Mouse (Mus musculus): ENCODE data around the gene Krtcap2. TPM values are rescaled to one million over a fixed set of nuclear protein-coding genes. Genes with fewer than 3 reads are reported as not detected.

Gene Krtcap2
- polyA plus RNA-seq, 1 experiment from 2014 or later, result 216 TPM

DNA sequence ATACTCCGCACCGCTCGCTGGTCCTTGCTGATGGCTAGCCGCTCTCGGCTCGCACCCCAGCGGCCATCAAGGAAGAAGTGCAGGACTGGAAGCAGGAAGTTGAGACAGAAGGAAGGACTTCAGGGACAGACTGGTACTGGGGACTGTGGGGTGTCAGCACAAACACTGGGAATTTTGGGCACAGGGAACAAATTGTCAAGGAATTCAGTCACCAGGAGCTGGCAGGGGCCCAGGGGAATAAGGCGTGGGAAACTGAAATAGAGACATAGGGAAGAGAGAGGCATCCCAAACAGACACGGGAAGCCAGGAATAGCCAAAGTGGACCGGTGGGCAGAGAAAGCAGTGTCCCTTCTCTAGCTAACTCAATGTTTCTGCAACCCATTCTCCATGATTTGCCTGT lies 9.2 kb upstream of the Krtcap2 start:
- Histone ChIP-seq H3K9ac (no peak overlapping the region), H3K27me3 (replicated peaks) (peaks cover 46% of the 10 kb centered on the region), H3K4me2 (no peak overlapping the region), H3K36me3 (no peaks in the 10 kb centered on the region), H3K4me3 (no peak overlapping the region), H3K9me3 (no peaks in the 10 kb centered on the region), H3K27ac (replicated peaks) (no peak overlapping the region), H3K4me1 (peaks cover 17% of the 10 kb centered on the region)
- WGBS, result 79% methylated on average over 10 of the region's 10 CpGs
- ATAC-seq (ENCODE audit: extremely low read depth, insufficient number of reproducible peaks, low FRiP score, low TSS enrichment), result no peak

DNA sequence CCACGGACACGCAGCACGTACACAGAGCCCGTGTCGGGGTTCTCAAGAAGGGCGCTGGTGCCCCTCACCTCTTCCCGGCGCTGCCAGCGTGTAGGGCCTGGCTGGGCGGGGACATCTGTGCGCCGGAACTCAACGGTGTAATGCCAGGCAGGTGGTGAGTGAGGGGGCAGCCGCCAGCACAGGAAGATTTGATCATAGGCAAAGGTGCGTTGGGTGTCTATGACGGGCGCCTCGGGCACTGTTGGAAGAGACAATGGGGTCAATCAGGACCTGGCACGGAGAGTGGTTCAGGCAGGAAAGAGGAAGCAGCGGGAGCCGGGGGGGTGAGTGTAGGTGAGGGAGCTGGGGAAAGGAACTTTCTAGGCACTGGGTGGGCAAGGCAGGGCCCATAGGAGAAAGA lies 8.1 kb upstream of the Krtcap2 start:
- Histone ChIP-seq H3K27me3 (replicated peaks) (peaks cover 38% of the 10 kb centered on the region), H3K4me3 (no peak overlapping the region), H3K9me3 (no peaks in the 10 kb centered on the region), H3K4me2 (no peak overlapping the region), H3K27ac (replicated peaks) (no peak overlapping the region), H3K36me3 (no peaks in the 10 kb centered on the region), H3K9ac (no peak overlapping the region), H3K4me1 (peaks cover 16% of the 10 kb centered on the region)
- no peak for ATAC-seq (ENCODE audit: extremely low read depth, insufficient number of reproducible peaks, low FRiP score, low TSS enrichment)
- WGBS, result 86% methylated on average over 21 of the region's 21 CpGs

DNA sequence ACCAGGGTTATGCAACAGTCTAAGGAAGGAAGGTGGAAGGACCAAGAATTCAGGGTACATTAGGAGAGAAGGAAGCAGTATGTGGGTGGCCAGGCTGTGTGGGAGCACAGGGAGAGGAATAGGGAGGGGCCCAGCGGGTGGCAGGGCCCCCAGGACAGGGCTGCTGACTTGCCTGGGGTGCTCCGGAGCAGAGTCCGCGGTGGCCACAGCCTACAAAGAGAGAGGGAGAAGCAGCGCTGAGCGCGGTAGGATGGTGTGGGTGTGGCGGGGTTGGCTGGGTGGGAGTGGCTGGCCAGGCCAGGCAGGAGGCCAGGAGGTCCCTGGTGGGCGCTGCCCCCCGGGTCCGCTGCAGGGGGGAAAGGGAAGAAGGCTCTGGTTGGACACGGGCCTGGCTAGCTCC lies 7.3 kb upstream of the Krtcap2 start:
- Histone ChIP-seq H3K9ac (0 out of 2 replicates have a peak overlapping the region, but pooled peaks have one; percentile 24), H3K36me3 (no peaks in the 10 kb centered on the region), H3K27ac (replicated peaks) (no peak overlapping the region), H3K4me1 (peaks cover 10% of the 10 kb centered on the region), H3K4me2 (no peak overlapping the region), H3K4me3 (no peak overlapping the region), H3K27me3 (replicated peaks) (peaks cover 45% of the 10 kb centered on the region), H3K9me3 (no peaks in the 10 kb centered on the region)
- WGBS, result 45% methylated on average over 11 of the region's 12 CpGs
- ATAC-seq (ENCODE audit: extremely low read depth, insufficient number of reproducible peaks, low FRiP score, low TSS enrichment), result no peak

- Histone ChIP-seq H3K9me3 (no peaks in the 10 kb centered on the region), H3K27ac (replicated peaks) (no peak overlapping the region), H3K4me2 (no peak overlapping the region), H3K9ac (no peak overlapping the region), H3K27me3 (replicated peaks) (peaks cover 49% of the 10 kb centered on the region), H3K4me3 (no peak overlapping the region), H3K36me3 (peaks cover 1% of the 10 kb centered on the region; the same call in 1 of the 2 replicates), H3K4me1 (peaks cover 35% of the 10 kb centered on the region)
- no peak for ATAC-seq (ENCODE audit: extremely low read depth, insufficient number of reproducible peaks, low FRiP score, low TSS enrichment)
- 65% methylated on average over 9 of the region's 9 CpGs for WGBS
Measured at GRCm38 (mm10) chr3:89242331-89242895, 3.4 kb upstream of the Krtcap2 start.

DNA sequence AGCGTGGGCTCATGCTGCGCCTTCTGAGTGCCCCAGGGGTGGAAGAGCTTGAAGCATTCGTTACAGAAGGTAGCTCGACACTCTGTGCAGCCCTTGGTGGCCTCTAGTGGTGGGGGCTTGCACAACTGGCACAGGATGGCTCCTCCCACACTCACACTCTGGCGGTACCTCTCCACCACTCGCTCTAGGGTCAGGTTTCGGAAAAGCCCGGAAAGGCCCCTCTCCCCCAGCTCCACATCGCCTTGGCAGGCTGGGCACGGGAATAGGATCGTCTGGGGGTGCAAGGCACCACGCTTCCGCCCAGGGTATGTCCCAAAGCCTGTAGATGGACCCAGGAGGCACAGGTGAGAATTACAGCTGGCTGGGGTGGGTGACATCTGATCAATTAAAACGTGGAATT lies 2.2 kb upstream of the Krtcap2 start:
- Histone ChIP-seq H3K4me1 (peaks cover 38% of the 10 kb centered on the region), H3K4me2 (peak overlapping the region; percentile 91), H3K27ac (replicated peaks) (no peak overlapping the region), H3K9me3 (no peaks in the 10 kb centered on the region), H3K9ac (peak overlapping the region; percentile 57; the same call in 1 of the 2 replicates), H3K27me3 (replicated peaks) (peaks cover 39% of the 10 kb centered on the region), H3K4me3 (0 out of 2 replicates have a peak overlapping the region, but pooled peaks have one; percentile 3), H3K36me3 (peaks cover 13% of the 10 kb centered on the region)
- WGBS, result 13% methylated on average over 14 of the region's 14 CpGs
- ATAC-seq (ENCODE audit: extremely low read depth, insufficient number of reproducible peaks, low FRiP score, low TSS enrichment), result no peak

DNA sequence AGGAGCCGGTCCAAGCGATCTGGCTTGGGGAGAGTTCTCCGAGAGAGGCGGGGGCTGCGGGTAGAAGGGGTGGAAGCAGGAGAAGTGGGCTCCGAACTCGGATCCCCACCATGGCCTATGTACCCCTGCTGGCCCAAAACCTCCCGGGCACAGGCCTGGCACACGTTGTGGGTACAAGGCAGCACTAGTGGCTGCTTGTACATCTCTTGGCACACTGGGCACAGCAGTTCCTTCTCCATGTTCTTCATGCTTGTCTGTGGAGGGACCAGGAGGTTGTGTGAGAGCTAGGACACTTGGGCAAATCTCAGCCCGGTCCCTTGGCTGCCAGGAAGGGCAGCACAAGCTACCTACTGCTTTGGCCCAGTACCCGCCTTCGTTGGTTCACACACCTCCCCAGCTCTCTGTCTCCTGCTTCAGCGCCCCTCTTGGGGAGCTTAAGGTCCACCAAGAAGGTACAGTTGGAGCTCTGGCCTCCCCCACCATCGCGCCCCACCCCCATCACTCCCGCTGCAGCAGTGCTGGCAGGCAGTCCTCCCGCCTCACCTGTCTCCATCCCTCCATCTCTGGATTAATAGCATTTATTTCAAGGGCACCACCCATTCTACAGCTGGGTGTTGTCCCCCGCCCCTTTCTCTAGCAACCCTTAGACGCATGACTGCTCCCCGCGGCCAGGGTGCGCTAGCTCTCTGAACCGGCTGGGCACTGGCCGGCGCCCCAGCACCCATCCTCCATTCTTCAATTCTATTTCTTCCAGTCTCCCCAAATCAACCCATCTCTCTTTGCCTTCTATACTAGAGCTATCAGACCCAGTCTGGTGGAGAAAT lies 1.4 kb upstream of the Krtcap2 start:
- Histone ChIP-seq H3K9me3 (no peaks in the 10 kb centered on the region), H3K4me1 (peaks cover 38% of the 10 kb centered on the region), H3K27me3 (replicated peaks) (peaks cover 32% of the 10 kb centered on the region), H3K27ac (replicated peaks) (no peak overlapping the region), H3K36me3 (peaks cover 21% of the 10 kb centered on the region), H3K9ac (peak overlapping the region; percentile 63), H3K4me2 (peak overlapping the region; percentile 91), H3K4me3 (peak overlapping the region; percentile 78)
- no peak for ATAC-seq (ENCODE audit: extremely low read depth, insufficient number of reproducible peaks, low FRiP score, low TSS enrichment)
- WGBS, result 16% methylated on average over 25 of the region's 25 CpGs

GRCm38 (mm10) chr3:89244982-89245687 lies 631 bp upstream of the Krtcap2 start:
- WGBS, result 2% methylated on average over 20 of the region's 26 CpGs
- H3K27ac ChIP-seq (replicated peaks), result no peak overlapping the region
- ATAC-seq (ENCODE audit: extremely low read depth, insufficient number of reproducible peaks, low FRiP score, low TSS enrichment), result no peak
- H3K4me2 ChIP-seq, result peak overlapping the region; percentile 91
- peak overlapping the region; percentile 78 for H3K4me3 ChIP-seq
- peaks cover 38% of the 10 kb centered on the region for H3K4me1 ChIP-seq
- no peaks in the 10 kb centered on the region for H3K9me3 ChIP-seq
- H3K36me3 ChIP-seq, result peaks cover 27% of the 10 kb centered on the region
- peaks cover 30% of the 10 kb centered on the region for H3K27me3 ChIP-seq (replicated peaks)
- H3K9ac ChIP-seq, result peak overlapping the region; percentile 63

DNA sequence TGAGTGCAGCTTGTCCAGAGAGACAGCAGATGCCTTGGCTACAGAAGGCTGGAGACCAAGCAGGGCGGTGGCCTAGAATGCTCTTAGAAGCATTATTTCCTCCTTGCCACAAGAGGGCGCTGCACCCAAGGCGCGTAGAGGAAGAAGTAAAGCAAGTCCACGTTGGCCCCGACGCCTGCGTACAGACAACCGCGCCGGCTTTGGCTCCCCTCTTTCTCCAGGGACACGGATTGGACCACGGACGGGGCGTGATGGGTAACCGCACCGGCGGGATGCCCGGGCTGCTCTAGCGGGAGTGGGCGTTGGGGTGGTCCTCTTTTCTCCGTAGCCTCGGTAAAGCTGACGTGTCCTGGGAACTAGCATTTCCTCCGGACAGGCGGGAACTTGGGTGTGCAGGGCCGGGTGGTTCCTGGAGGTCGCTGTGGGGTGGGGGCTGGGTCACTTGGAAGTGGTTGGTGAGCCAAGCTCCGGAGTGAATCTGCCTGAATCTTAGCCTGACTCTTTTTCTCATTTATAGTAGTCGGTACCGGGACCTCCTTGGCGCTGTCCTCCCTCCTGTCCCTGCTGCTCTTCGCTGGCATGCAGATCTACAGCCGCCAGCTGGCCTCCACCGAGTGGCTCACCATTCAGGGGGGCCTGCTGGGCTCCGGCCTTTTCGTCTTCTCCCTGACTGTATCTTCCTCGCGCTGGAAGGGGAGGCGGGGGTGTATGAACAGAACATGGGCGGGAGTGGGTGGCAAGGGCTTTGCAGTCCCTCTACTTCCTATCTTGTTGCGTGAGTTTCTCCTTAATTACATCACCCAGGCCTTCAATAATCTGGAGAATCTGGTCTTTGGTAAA lies 715 bp downstream of the Krtcap2 start, which contains the start of gene Trim46:
Gene Trim46, minus strand, starts transcription at position 49 of the 840 bp plus-strand sequence.
- H3K4me1 ChIP-seq, result peaks cover 48% of the 10 kb centered on the region
- H3K4me2 ChIP-seq, result peak within 1 kb of the TSS; percentile 91
- ATAC-seq (ENCODE audit: extremely low read depth, insufficient number of reproducible peaks, low FRiP score, low TSS enrichment), result peak; percentile 56
- H3K27ac ChIP-seq (replicated peaks), result peak within 1 kb of the TSS; percentile 82
- H3K4me3 ChIP-seq, result peak within 1 kb of the TSS; percentile 78
- peaks cover 30% of the 10 kb centered on the region for H3K27me3 ChIP-seq (replicated peaks)
- peaks cover 27% of the 10 kb centered on the region for H3K36me3 ChIP-seq
- H3K9ac ChIP-seq, result peak within 1 kb of the TSS; percentile 92
- WGBS, result under 1% methylated on average over 42 of the region's 42 CpGs
- no peaks in the 10 kb centered on the region for H3K9me3 ChIP-seq

DNA sequence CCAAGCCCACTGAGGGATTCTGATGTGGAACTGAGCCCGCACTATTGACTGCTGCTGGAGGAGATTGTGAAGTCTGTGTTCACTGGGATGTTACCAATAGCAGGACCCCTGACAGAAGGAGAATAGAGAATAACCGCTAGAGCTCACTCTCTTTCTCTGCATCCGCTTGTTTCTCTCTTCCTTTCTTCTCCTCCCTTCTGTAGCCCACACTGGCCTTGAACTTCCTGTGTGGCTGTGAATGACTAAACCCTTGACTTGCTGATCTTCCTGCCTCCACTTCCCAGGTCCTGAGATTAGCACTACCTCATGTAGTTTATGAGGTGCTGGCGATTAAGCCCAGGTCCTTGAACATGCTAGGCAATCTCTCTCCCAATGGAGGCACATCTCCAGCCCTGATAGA lies 1.7 kb downstream of the Krtcap2 start:
- Histone ChIP-seq H3K27me3 (replicated peaks) (peaks cover 30% of the 10 kb centered on the region), H3K9ac (peak overlapping the region; percentile 92), H3K36me3 (peaks cover 27% of the 10 kb centered on the region), H3K9me3 (no peaks in the 10 kb centered on the region), H3K27ac (replicated peaks) (no peak overlapping the region), H3K4me2 (peak overlapping the region; percentile 91), H3K4me3 (peak overlapping the region; percentile 78), H3K4me1 (peaks cover 57% of the 10 kb centered on the region)
- WGBS, result 86% methylated on average over 4 of the region's 4 CpGs
- ATAC-seq (ENCODE audit: extremely low read depth, insufficient number of reproducible peaks, low FRiP score, low TSS enrichment), result no peak

- peak overlapping the region; percentile 63; the same call in 1 of the 2 replicates for H3K27ac ChIP-seq (replicated peaks)
- peak overlapping the region; percentile 45; the same call in 1 of the 2 replicates for H3K4me2 ChIP-seq
- no peak overlapping the region for H3K9ac ChIP-seq
- H3K27me3 ChIP-seq (replicated peaks), result peaks cover 2% of the 10 kb centered on the region
- no peak overlapping the region for H3K4me3 ChIP-seq
- 15% methylated on average over 7 of the region's 7 CpGs for WGBS
- peaks cover 27% of the 10 kb centered on the region for H3K36me3 ChIP-seq
- no peak for ATAC-seq (ENCODE audit: extremely low read depth, insufficient number of reproducible peaks, low FRiP score, low TSS enrichment)
- no peaks in the 10 kb centered on the region for H3K9me3 ChIP-seq
- peaks cover 36% of the 10 kb centered on the region for H3K4me1 ChIP-seq
Measured at GRCm38 (mm10) chr3:89250435-89251040, 4.8 kb downstream of the Krtcap2 start.
